Mouse (Mus musculus) intestine, embryonic 15.5 days (tissue): Measurements from ENCODE around the gene Klhdc8a. TPM values are rescaled to one million over a fixed set of nuclear protein-coding genes. Genes with fewer than 3 reads are reported as not detected.

ENCODE experiments used
- ATAC-seq: fragments of 200-750 bp; cut with Nextera tagmentation; 2 replicates; pipeline ENCODE4 v1.8.0; 2017; ENCODE audit warnings: moderate TSS enrichment, moderate library complexity
- H3K27ac ChIP-seq: fragments of 300-500 bp; sonication (generic); 2 replicates; pipeline ENCODE4 v1.5.1; 2015; ENCODE audit warnings: mild to moderate bottlenecking, inconsistent platforms
- H3K27me3 ChIP-seq: fragments of 300-500 bp; sonication (generic); replicated peaks from 2 replicates; pipeline ENCODE4 v1.6.1; 2015; ENCODE audit warnings: inconsistent platforms
- H3K36me3 ChIP-seq: fragments of 300-500 bp; sonication (generic); 2 replicates; pipeline ENCODE4 v1.6.1; 2015; ENCODE audit warnings: inconsistent platforms
- H3K4me1 ChIP-seq: fragments of 300-500 bp; sonication (generic); replicated peaks from 2 replicates; pipeline ENCODE4 v1.6.1; 2015; ENCODE audit warnings: inconsistent platforms
- H3K4me2 ChIP-seq: fragments of 300-500 bp; sonication (generic); replicated peaks from 2 replicates; pipeline ENCODE4 v1.6.1; 2015; ENCODE audit warnings: mild to moderate bottlenecking, inconsistent platforms
- H3K4me3 ChIP-seq: fragments of 300-500 bp; sonication (generic); replicated peaks from 2 replicates; pipeline ENCODE4 v1.5.1; 2015; ENCODE audit warnings: inconsistent platforms
- H3K9ac ChIP-seq: fragments of 300-500 bp; sonication (generic); 2 replicates; pipeline ENCODE4 v1.6.1; 2015; ENCODE audit warnings: inconsistent platforms
- H3K9me3 ChIP-seq: fragments of 300-500 bp; sonication (generic); 2 replicates; pipeline ENCODE4 v1.6.1; 2016; ENCODE audit warnings: inconsistent platforms
- WGBS: fragments of 180-500 bp; shearing (Covaris S2); methylation state at CpG from one replicate; pipeline ENCODE4 v1.1.7; 2015; 5-methylcytosine and 5-hydroxymethylcytosine counted together
- polyA plus RNA-seq: library from polyadenylated mRNA; unstranded; fragments of >200 nt; fragmentation: Nextera tagmentation; extraction: Ambion mirVana; gene quantifications from 2 replicates; pipeline ENCODE4 v1.2.1, GENCODE M21; 2015

Klhdc8a gene
- polyA plus RNA-seq, 1 experiment from 2014 or later = 0.23 TPM

- Histone ChIP-seq H3K36me3 (no peaks in the 10 kb centered on the region), H3K4me1 (0 out of 2 replicates have a peak, but pooled peaks cover 4% of the 10 kb centered on the region), H3K27me3 (0 out of 2 replicates have a peak, but pooled peaks cover 3% of the 10 kb centered on the region), H3K4me3 (no peak overlapping the region), H3K9ac (no peak overlapping the region), H3K4me2 (no peak overlapping the region), H3K9me3 (no peaks in the 10 kb centered on the region), H3K27ac (no peak overlapping the region)
- WGBS = 49% methylated on average over 7 of the region's 7 CpGs
- no peak for ATAC-seq
Measured at GRCm38 (mm10) chr1:132310754-132311153, 12.3 kb downstream of the Klhdc8a start.

- no peak overlapping the region for H3K4me2 ChIP-seq
- peaks cover 6% of the 10 kb centered on the region for H3K4me1 ChIP-seq
- H3K27ac ChIP-seq = no peak overlapping the region
- H3K4me3 ChIP-seq = no peak overlapping the region
- no peak overlapping the region for H3K9ac ChIP-seq
- H3K9me3 ChIP-seq = no peaks in the 10 kb centered on the region
- ATAC-seq = no peak
- WGBS = 63% methylated on average over 10 of the region's 10 CpGs
- H3K36me3 ChIP-seq = no peaks in the 10 kb centered on the region
- H3K27me3 ChIP-seq = 0 out of 2 replicates have a peak, but pooled peaks cover 3% of the 10 kb centered on the region
Measured at GRCm38 (mm10) chr1:132311174-132311859, 12.9 kb downstream of the Klhdc8a start.

DNA sequence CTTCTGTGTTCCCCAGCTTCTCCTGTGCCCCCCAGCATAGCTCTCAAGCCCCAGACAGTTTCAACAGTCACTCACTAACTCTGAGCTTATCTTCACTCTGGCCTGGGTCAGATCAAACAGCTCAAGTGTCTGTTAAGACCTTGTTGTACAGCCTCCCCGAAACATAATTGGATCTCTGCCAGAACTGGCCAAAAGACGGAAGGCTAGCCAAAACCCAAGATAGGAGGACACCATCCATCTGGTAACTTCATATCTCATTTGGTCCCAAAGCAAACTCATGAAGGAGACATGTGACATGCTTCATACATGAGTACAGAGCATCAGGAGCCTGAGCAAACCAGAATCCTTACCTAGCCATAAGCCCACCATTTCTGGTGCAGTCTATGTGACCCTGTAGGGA, 13.6 kb downstream of the Klhdc8a start:
- Histone ChIP-seq H3K4me3 (no peak overlapping the region), H3K9ac (no peak overlapping the region), H3K4me1 (peaks cover 7% of the 10 kb centered on the region), H3K4me2 (no peak overlapping the region), H3K9me3 (no peaks in the 10 kb centered on the region), H3K36me3 (no peaks in the 10 kb centered on the region), H3K27ac (no peak overlapping the region), H3K27me3 (0 out of 2 replicates have a peak, but pooled peaks cover 3% of the 10 kb centered on the region)
- 51% methylated on average over 2 of the region's 2 CpGs for WGBS
- ATAC-seq = no peak

DNA sequence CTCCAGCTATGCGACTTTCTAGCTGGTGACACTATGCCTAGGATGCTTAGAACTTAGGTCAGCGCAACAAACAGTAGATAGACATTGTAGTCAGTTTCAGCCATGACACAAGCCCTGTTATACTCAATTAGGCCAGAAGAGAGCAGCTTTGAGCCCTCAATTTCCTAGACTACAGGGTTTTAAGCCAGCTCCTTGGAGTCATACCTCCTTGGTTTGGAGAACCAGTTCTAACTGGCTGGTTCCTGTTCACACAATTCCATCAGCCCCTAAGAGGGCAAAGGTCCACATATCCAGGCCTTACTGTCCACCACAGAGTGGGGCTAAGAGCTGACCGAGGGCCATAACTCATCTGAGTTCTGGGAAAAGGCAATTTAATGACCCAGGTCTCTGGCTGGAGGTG, 14.3 kb downstream of the Klhdc8a start:
- H3K4me1 ChIP-seq = peaks cover 14% of the 10 kb centered on the region
- no peaks in the 10 kb centered on the region for H3K36me3 ChIP-seq
- no peak overlapping the region for H3K4me3 ChIP-seq
- ATAC-seq = no peak
- no peak overlapping the region for H3K4me2 ChIP-seq
- no peak overlapping the region for H3K9ac ChIP-seq
- 53% methylated on average over 3 of the region's 3 CpGs for WGBS
- H3K27ac ChIP-seq = no peak overlapping the region
- H3K27me3 ChIP-seq = 0 out of 2 replicates have a peak, but pooled peaks cover 3% of the 10 kb centered on the region
- H3K9me3 ChIP-seq = no peaks in the 10 kb centered on the region

DNA sequence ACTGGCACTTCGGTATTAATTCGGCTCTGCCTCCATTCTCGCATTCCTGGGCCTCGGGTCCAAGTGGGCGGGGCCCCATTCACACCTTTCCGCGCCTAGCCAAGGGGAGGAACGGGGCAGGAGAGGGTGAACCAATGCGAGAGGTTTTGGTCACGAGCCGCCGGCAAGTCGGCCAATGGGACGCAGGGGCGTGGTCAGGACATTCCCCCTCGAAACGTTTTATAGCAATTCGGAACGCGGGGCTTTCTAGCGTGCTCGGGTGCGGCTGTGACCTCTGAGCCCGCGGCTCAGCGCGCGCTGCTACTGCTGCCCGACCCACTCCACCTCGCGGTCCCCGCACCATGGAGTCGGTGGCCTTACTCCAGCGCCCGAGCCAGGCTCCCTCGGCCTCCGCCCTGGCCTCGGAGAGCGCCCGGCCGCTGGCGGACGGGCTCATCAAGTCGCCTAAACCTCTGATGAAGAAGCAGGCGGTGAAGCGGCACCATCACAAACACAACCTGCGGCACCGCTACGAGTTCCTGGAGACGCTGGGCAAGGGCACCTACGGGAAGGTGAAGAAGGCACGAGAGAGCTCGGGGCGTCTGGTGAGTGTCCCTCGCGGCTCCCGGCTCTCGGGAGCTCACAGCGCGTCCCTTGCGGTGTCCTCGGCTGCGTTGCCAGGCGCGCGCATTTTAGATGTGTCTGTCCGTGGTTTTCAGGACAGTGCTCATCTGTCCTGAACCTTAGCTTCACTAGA, 17.6 kb downstream of the Klhdc8a start, which contains the start of gene Nuak2:
Nuak2 (plus strand) TSS at position 238 of the 736 bp plus-strand sequence.
- H3K27ac ChIP-seq = peak within 1 kb of the TSS; percentile 20; the same call in 1 of the 2 replicates
- peak within 1 kb of the TSS; percentile 65 for H3K9ac ChIP-seq
- peak; percentile 91 for ATAC-seq
- H3K4me2 ChIP-seq = peak within 1 kb of the TSS; percentile 99
- 0 out of 2 replicates have a peak, but pooled peaks cover 3% of the 10 kb centered on the region for H3K27me3 ChIP-seq
- no peaks in the 10 kb centered on the region for H3K9me3 ChIP-seq
- peak within 1 kb of the TSS; percentile 57 for H3K4me3 ChIP-seq
- peaks cover 33% of the 10 kb centered on the region for H3K4me1 ChIP-seq
- WGBS = under 1% methylated on average over 67 of the region's 67 CpGs
- no peaks in the 10 kb centered on the region for H3K36me3 ChIP-seq

GRCm38 (mm10) chr1:132316625-132316994, 18.2 kb downstream of the Klhdc8a start:
- ATAC-seq = no peak
- Histone ChIP-seq H3K27me3 (0 out of 2 replicates have a peak, but pooled peaks cover 3% of the 10 kb centered on the region), H3K9me3 (no peaks in the 10 kb centered on the region), H3K9ac (no peak overlapping the region), H3K36me3 (no peaks in the 10 kb centered on the region), H3K4me3 (peak overlapping the region; percentile 57), H3K27ac (no peak overlapping the region), H3K4me1 (peaks cover 33% of the 10 kb centered on the region), H3K4me2 (peak overlapping the region; percentile 99)
- WGBS = 38% methylated on average over 7 of the region's 7 CpGs

- 70% methylated on average over 4 of the region's 4 CpGs for WGBS
- Histone ChIP-seq H3K4me1 (peaks cover 39% of the 10 kb centered on the region), H3K4me2 (peak overlapping the region; percentile 99), H3K27ac (no peak overlapping the region), H3K27me3 (0 out of 2 replicates have a peak, but pooled peaks cover 3% of the 10 kb centered on the region), H3K36me3 (no peaks in the 10 kb centered on the region), H3K9me3 (no peaks in the 10 kb centered on the region), H3K9ac (no peak overlapping the region), H3K4me3 (no peak overlapping the region)
- no peak for ATAC-seq
Measured at GRCm38 (mm10) chr1:132317413-132317812, 19.0 kb downstream of the Klhdc8a start.

DNA sequence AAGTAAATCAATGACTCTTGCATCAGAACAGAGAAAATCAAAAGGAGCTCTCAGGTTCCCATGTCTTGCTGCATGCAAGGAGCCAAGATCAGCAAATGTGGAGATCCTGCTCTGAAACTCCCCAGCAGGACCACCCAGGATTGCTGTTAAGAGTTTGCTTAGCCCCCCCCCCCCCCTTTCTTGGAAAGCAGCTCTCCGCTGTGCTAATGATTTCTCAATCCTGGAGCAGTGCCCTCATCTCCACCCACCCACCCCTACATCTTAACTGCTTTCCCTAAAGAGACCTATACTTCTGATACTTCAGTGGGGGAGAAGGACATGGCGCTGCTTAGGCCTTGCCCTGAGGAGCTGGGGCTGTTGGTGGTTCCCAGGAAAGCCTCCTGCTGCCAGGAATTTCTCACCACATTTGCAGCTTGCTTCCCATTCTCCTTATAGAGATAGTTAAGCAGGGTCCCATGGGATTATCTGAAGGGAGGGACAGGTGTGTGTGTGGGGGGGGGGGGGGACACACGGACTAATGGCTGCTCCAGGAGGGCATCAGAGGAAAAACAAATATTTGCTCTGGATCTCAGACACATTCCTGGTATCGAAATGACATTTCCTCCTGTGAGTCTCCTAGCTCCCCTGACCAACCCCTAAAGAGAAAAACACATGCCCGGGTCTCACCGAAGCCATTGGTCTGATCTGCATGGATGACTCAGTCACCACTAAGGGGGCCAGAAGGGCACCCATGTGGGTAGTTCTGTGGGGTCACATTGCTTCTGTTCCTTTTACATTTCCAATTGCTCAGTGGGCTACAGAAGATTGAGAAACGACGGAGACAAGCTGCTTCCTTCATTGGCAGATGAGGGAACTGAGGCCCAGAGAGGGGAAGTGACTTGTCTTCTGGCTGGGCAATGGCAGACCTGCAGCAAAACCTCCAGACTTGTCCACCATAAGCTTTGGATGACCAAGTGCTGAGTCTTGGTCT, 19.8 kb downstream of the Klhdc8a start:
- Histone ChIP-seq H3K4me2 (peak overlapping the region; percentile 99; the same call in 1 of the 2 replicates), H3K9me3 (no peaks in the 10 kb centered on the region), H3K4me1 (peaks cover 46% of the 10 kb centered on the region), H3K36me3 (no peaks in the 10 kb centered on the region), H3K27me3 (0 out of 2 replicates have a peak, but pooled peaks cover 3% of the 10 kb centered on the region), H3K4me3 (no peak overlapping the region), H3K27ac (peak overlapping the region; percentile 32; the same call in 1 of the 2 replicates), H3K9ac (no peak overlapping the region)
- ATAC-seq = no peak
- WGBS = 43% methylated on average over 8 of the region's 8 CpGs

GRCm38 (mm10) chr1:132319242-132319641, 20.8 kb downstream of the Klhdc8a start:
- H3K27me3 ChIP-seq = 0 out of 2 replicates have a peak, but pooled peaks cover 1% of the 10 kb centered on the region
- peaks cover 47% of the 10 kb centered on the region for H3K4me1 ChIP-seq
- peak overlapping the region; percentile 22; the same call in 1 of the 2 replicates for H3K27ac ChIP-seq
- 48% methylated on average over 5 of the region's 5 CpGs for WGBS
- ATAC-seq = peak; percentile 37
- no peak overlapping the region for H3K4me3 ChIP-seq
- H3K9me3 ChIP-seq = no peaks in the 10 kb centered on the region
- no peak overlapping the region for H3K9ac ChIP-seq
- H3K4me2 ChIP-seq = no peak overlapping the region
- H3K36me3 ChIP-seq = no peaks in the 10 kb centered on the region

- no peak for ATAC-seq
- Histone ChIP-seq H3K27ac (peak overlapping the region; percentile 60), H3K9ac (no peak overlapping the region)
Measured at GRCm38 (mm10) chr1:132321821-132322580, 23.6 kb downstream of the Klhdc8a start.

More at GRCm38 (mm10) chr1:132321821-132322580, 23.6 kb downstream of the Klhdc8a start:
- Histone ChIP-seq H3K9me3 (no peaks in the 10 kb centered on the region), H3K27me3 (no peaks in the 10 kb centered on the region), H3K4me2 (no peak overlapping the region), H3K4me1 (peaks cover 45% of the 10 kb centered on the region), H3K36me3 (no peaks in the 10 kb centered on the region), H3K4me3 (no peak overlapping the region)
- 63% methylated on average over 7 of the region's 7 CpGs for WGBS
